Mouse (Mus musculus) embryonic fibroblast, embryonic 13.5 days (primary cell): Measurements from ENCODE around the gene Tns1. TPM values are rescaled to one million over a fixed set of nuclear protein-coding genes. Genes with fewer than 3 reads are reported as not detected.

Source experiments
- H3K27ac ChIP-seq: 2 replicates; pipeline ENCODE4 v1.5.1; 2012; ENCODE audit warnings: low read length, control low read depth, inconsistent platforms; ENCODE audit not compliant: insufficient read depth
- H3K4me1 ChIP-seq: 2 replicates; pipeline ENCODE4 v1.6.1; 2011; ENCODE audit warnings: low read length; ENCODE audit not compliant: control insufficient read depth, insufficient read depth
- H3K4me3 ChIP-seq: 2 replicates; pipeline ENCODE4 v1.5.1; 2011; ENCODE audit warnings: mild to moderate bottlenecking, control low read depth, low read length; ENCODE audit not compliant: insufficient read depth
- CTCF ChIP-seq: IDR thresholded peaks from 2 replicates; pipeline ENCODE4 v1.5.1; 2011; ENCODE audit warnings: mild to moderate bottlenecking, control low read depth, low read length, moderate library complexity, borderline replicate concordance; ENCODE audit not compliant: insufficient read depth
- POLR2A ChIP-seq: IDR thresholded peaks from 2 replicates; pipeline ENCODE4 v1.6.1; 2011; ENCODE audit warnings: low read depth, mild to moderate bottlenecking, control low read depth, low read length, moderate library complexity
- polyA plus RNA-seq: library from polyadenylated mRNA; stranded (reverse); fragments of >200 nt; gene quantifications from 2 replicates; pipeline ENCODE4 v1.2.4, GENCODE M21; 2011; ENCODE audit warnings: low read depth; ENCODE audit not compliant: missing spikeins, insufficient read length

The Tns1 gene
- polyA plus RNA-seq, 1 experiment, result 122 TPM

GRCm38 (mm10) chr1:73944393-73944792 is 179.9 kb downstream of the Tns1 start:
- Histone ChIP-seq H3K4me3 (no peak overlapping the region), H3K4me1 (peaks cover 12% of the 10 kb centered on the region; the same call in 1 of the 2 replicates), H3K27ac (no peak overlapping the region)
- TF ChIP-seq CTCF (no peak), POLR2A (no peak)

- H3K4me3 ChIP-seq, result no peak overlapping the region
- H3K27ac ChIP-seq, result no peak overlapping the region
- peaks cover 11% of the 10 kb centered on the region; the same call in 1 of the 2 replicates for H3K4me1 ChIP-seq
- TF ChIP-seq CTCF, result no peak
- TF ChIP-seq POLR2A, result no peak
Observed at GRCm38 (mm10) chr1:73943667-73944289, 180.5 kb downstream of the Tns1 start.

DNA sequence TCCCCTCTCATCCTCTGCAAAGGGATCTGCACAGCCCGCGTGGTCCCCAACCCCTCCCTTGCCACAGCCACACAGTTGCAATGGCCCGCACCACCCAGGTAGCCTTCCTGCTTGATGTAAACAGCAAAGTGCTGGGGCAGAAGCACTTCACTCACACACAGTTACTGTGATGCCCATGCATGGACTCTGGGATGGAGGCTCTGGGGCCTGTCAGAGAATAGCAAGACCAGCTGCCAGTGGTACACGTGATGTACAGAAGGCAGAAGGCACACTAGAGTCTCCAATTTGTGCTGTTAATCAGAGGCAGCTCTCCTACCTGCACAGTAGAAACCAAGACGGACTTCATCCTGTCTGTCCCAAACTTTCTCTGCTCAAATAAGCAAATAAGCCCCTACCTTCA is 181.0 kb downstream of the Tns1 start:
- no peak for TF ChIP-seq POLR2A
- H3K4me3 ChIP-seq, result no peak overlapping the region
- H3K27ac ChIP-seq, result no peak overlapping the region
- H3K4me1 ChIP-seq, result peaks cover 7% of the 10 kb centered on the region; the same call in 1 of the 2 replicates

DNA sequence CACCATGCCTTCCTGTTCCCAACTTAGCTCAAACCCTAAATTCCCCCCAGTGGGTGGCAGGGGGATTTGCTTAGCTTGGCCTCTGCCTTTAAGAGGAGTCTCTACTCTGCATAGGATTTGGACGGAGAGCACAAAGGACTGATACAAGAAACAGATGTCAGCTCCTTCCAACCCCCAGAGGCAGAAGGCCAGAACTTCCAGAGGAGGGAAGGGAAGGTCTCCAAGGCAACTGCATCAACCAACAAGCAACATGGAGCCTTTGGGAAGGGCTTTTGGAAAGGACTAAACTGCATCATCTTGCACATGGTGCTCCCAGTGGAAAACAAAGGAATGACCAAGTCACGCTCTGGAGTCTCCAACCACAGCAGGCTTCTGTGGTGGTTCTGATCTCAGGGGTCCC is 182.0 kb downstream of the Tns1 start:
- Histone ChIP-seq H3K4me1 (no peaks in the 10 kb centered on the region), H3K4me3 (no peak overlapping the region), H3K27ac (no peak overlapping the region)
- TF ChIP-seq POLR2A, result no peak
- no peak for TF ChIP-seq CTCF

DNA sequence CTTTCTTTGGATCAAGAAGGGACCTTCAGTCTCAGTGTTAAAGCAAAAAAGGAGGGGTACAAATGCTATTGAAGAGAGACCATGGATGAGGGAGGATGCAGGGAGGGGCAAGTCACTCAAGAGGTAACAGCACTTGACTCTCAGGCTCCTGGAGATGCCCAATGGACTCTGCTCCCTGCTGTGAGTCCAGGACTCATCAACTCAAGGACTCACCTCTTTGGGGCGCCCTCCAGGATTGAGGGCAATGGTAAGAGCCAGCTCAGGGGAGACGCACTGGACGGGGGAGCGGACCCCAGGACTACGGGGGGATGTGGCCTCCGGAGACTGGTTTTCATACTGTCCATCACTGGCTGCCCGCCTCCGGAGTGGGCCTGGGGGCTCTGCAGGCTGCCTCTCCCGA is 182.6 kb downstream of the Tns1 start:
- no peak overlapping the region for H3K27ac ChIP-seq
- no peak for TF ChIP-seq CTCF
- no peak for TF ChIP-seq POLR2A
- H3K4me1 ChIP-seq, result no peaks in the 10 kb centered on the region; the same call in 1 of the 2 replicates
- H3K4me3 ChIP-seq, result no peak overlapping the region

GRCm38 (mm10) chr1:73940491-73941204 is 183.6 kb downstream of the Tns1 start:
- Histone ChIP-seq H3K27ac (no peak overlapping the region), H3K4me1 (no peaks in the 10 kb centered on the region; the same call in 1 of the 2 replicates), H3K4me3 (no peak overlapping the region)
- no peak for TF ChIP-seq CTCF
- no peak for TF ChIP-seq POLR2A

DNA sequence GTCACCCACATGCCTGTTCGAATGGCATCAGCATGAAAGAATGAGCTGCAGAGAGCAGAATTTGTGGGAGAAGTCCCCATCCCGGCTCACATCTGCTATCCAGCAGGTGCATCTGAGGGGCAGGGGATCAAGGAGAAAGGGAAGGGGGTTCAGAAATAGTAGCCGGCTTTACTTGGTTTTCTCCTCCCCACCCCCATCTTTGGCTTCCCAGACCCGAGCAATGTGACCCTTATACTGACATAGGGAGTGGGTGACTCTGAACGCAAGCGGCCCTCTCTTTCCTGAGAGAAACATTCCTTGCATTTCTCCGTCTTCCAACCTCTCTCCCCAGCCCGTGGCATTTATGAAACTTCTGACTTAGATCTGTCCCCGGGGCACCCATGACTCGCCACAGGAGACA is 185.7 kb downstream of the Tns1 start:
- Histone ChIP-seq H3K4me1 (no peaks in the 10 kb centered on the region; the same call in 1 of the 2 replicates), H3K4me3 (no peak overlapping the region), H3K27ac (no peak overlapping the region)
- TF ChIP-seq POLR2A (no peak), CTCF (no peak)

GRCm38 (mm10) chr1:73937805-73938204 is 186.4 kb downstream of the Tns1 start:
- no peak for TF ChIP-seq CTCF
- TF ChIP-seq POLR2A, result no peak
- Histone ChIP-seq H3K27ac (no peak overlapping the region), H3K4me3 (no peak overlapping the region), H3K4me1 (no peaks in the 10 kb centered on the region; the same call in 1 of the 2 replicates)

DNA sequence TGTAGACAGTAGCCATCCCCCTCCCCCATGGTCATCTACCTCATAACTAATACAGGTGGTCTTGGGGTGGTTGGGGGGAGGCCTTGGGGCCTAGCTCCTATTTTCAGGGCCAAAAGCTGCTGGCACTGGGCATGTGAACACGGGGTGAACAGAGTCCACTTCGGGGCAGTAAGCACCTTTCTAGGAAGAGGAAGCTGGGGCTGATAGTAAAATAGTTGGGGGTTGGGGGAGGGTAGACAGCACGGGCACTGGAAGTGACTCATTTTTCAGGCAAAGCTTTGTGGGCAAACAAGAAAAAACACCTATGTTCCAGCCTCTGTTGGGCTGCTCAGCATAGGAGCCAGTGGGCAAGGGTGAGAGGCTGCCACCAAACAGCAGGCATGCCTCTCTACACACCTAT is 187.7 kb downstream of the Tns1 start:
- Histone ChIP-seq H3K27ac (no peak overlapping the region), H3K4me3 (no peak overlapping the region), H3K4me1 (no peaks in the 10 kb centered on the region; the same call in 1 of the 2 replicates)
- TF ChIP-seq POLR2A, result no peak
- TF ChIP-seq CTCF, result no peak

- H3K4me1 ChIP-seq, result no peaks in the 10 kb centered on the region; the same call in 1 of the 2 replicates
- no peak overlapping the region for H3K27ac ChIP-seq
- TF ChIP-seq CTCF (no peak), POLR2A (no peak)
Observed at GRCm38 (mm10) chr1:73935442-73936080, 188.7 kb downstream of the Tns1 start.

More at GRCm38 (mm10) chr1:73935442-73936080, 188.7 kb downstream of the Tns1 start:
- no peak overlapping the region for H3K4me3 ChIP-seq
